Mouse (Mus musculus): ENCODE measurements around the gene Rab5a. TPM values are rescaled to one million over a fixed set of nuclear protein-coding genes. Genes with fewer than 3 reads are reported as not detected.

Gene Rab5a
- 10 to 100 TPM; 77.8 to 79.3 TPM for total RNA-seq (2023)

DNA sequence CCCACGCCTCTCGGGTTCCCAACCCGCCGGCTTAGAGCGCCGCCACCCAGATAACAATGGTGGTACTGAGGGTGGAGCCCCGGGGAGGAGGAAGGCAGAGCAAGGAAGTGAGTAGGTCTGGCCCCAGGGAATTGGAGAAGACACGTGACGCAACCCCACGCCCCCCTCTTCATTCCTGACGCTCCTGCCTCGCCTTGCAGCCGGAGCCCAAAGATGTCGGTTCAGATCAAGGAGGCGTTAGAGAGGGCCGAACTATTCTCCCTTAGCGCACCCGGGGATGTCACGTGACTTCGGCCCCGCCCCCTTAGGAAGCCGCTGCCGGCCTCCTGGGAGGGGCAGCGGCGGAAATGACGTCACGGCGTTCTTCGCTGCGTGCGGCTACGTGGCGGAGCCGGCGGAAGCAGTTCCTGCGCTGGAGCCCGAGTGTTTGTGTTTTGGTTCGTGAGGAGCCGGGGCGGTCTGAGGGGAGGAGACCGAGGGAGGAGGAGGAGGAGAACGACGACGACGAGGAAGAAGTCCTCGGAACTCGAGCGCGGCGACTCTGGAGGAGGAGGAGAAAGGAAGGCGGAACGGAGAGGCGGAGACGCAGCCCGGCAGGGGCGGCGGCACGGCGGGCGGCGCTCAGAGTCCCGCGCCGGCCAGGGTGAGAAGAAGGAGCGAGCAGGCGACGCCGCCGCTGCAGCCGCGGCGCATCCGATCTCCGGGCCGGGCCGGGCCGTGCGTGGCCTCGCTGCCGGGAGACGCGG lies at the start of gene Rab5a:
Gene Rab5a (plus strand): TSS at position 377 of the 746 bp plus-strand sequence.

DNA sequence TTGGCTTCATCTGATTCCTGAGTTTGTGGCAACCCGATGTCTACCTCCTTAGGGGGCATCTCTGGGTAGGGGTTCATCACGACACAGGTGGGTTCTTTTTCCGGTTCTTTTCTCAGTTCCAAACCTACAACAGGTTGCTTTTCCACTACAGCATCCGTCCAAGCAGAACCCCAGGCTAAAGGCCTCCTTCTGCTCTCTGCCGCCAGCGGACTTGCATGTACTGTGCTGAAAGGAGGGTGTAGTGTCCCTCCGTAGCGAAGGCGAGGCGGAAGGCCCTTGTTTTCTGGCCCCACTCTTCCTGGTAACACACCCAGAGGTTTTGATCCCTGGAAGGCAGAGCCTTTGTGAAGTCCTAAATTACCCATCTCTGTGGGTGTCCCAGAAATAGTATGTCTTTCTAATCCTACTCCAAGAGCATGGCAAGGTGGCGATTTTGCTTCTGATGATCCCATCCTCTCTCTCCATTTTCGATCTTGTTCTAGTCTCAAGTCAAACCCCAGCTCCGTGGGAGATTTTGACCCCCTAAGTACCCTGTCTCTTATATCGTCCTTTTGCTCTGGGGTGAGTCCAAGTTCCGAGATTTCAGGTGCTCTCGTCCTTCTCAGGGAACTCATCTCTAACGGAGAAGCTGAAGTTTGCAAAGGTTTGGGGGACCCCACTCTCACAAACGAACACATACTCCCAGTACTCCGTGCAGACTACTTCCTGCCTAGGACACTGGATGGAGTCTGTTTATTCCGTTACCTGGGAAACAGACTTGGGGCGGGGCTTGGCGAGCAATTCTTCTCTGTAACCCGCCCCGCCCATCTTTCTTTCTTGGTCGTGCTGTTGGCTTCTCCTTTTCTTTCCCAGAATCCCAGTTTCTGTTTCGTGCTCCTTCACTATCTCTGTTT lies 16.2 kb upstream of the Rab5a start, which contains the start of gene Efhb:
Gene Efhb (minus strand): TSS at position 719 of the 893 bp plus-strand sequence.

DNA sequence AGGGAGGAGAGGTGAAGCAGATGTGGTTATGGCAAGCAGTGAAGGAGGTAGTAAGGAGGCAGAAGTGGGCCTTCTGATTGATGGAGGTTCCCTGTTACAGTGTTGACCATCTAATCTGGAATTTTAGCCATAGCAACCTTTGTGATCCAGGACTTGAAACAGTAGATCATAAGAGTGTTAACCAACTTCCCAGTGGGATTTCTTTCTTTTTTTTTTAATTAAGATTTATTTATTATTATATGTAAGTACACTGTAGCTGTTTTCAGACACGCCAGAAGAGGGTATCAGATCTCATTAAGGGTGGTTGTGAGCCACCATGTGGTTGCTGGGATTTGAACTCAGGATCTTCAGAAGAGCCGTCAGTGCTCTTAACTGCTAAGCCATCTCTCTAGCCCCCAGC lies 60.3 kb downstream of the Rab5a start, which contains the start of gene Pp2d1:
Gene Pp2d1 (minus strand): TSS at position 101 of the 400 bp plus-strand sequence.

Other genes starting within 250 kb of the Rab5a start
- gene Efhb, start 15.9 kb upstream of the Rab5a start, total RNA-seq (2023): under 1 TPM; 0.32 to 0.42 TPM
- gene Pp2d1, start 60.2 kb downstream of the Rab5a start, total RNA-seq (2023): not detected
- 10 to 100 TPM; 35.7 to 39.1 TPM for gene Kat2b, start 87.6 kb downstream of the Rab5a start, total RNA-seq (2023)
- 1 to 10 TPM in 1 of 2 experiments, under 1 TPM in 1; 0.44 to 2.9 TPM for gene Sgo1, start 210.1 kb downstream of the Rab5a start, total RNA-seq (2023)

Measured in B cell, adult 67 days (primary cell).